Mouse (Mus musculus): ENCODE measurements around the gene Rufy2. TPM values are rescaled to one million over a fixed set of nuclear protein-coding genes. Genes with fewer than 3 reads are reported as not detected.
A peak's percentile ranks its signal among the peaks of the same experiment; 100 is the strongest.

The Rufy2 gene
- total RNA-seq, 2 experiments from 2014 or later = 83.2 to 90.5 TPM

- peak in 1 of 2 experiments; percentile 45 for DNase-seq (ENCODE audit: low spot score in 2 of 2)
- H3K27ac ChIP-seq = peak overlapping the region; percentile 6; the same call in 1 of the 2 replicates
- peak; percentile 82 for TF ChIP-seq CTCF (conservative IDR thresholded peaks at IDR 0.05)
- no peak overlapping the region for H3K4me3 ChIP-seq
These were observed 7.3 kb downstream of the Rufy2 start for GRCm38 (mm10) chr10:62987341-62987740.

- TF ChIP-seq CTCF (conservative IDR thresholded peaks at IDR 0.05) = no peak
- no peak overlapping the region for H3K4me3 ChIP-seq
- H3K27ac ChIP-seq = no peak overlapping the region
- no peak for DNase-seq (ENCODE audit: low spot score in 2 of 2)
These were observed 10.6 kb downstream of the Rufy2 start for GRCm38 (mm10) chr10:62990636-62991035.

GRCm38 (mm10) chr10:62993991-62994390 lies 14.0 kb downstream of the Rufy2 start:
- DNase-seq (ENCODE audit: low spot score in 2 of 2) = no peak
- Histone ChIP-seq H3K27ac (no peak overlapping the region), H3K4me3 (no peak overlapping the region)
- TF ChIP-seq CTCF (conservative IDR thresholded peaks at IDR 0.05) = no peak

- H3K27ac ChIP-seq = no peak overlapping the region
- no peak for TF ChIP-seq CTCF (conservative IDR thresholded peaks at IDR 0.05)
- H3K4me3 ChIP-seq = no peak overlapping the region
- DNase-seq (ENCODE audit: low spot score in 2 of 2) = no peak
These were observed 20.6 kb downstream of the Rufy2 start for GRCm38 (mm10) chr10:63000584-63000983.

- no peak for DNase-seq (ENCODE audit: low spot score in 2 of 2)
- Histone ChIP-seq H3K27ac (no peak overlapping the region), H3K4me3 (no peak overlapping the region)
- TF ChIP-seq CTCF (conservative IDR thresholded peaks at IDR 0.05) = no peak
These were observed 23.2 kb downstream of the Rufy2 start for GRCm38 (mm10) chr10:63003252-63003651.

- TF ChIP-seq CTCF (conservative IDR thresholded peaks at IDR 0.05) = no peak
- DNase-seq (ENCODE audit: low spot score in 2 of 2) = peak; percentile 63
- Histone ChIP-seq H3K27ac (no peak overlapping the region; the same call in 1 of the 2 replicates), H3K4me3 (no peak overlapping the region)
These were observed 24.5 kb downstream of the Rufy2 start for GRCm38 (mm10) chr10:63004556-63004955.

GRCm38 (mm10) chr10:63008193-63008592 lies 28.2 kb downstream of the Rufy2 start:
- no peak overlapping the region for H3K4me3 ChIP-seq
- peak; percentile 29 for TF ChIP-seq CTCF (conservative IDR thresholded peaks at IDR 0.05)
- H3K27ac ChIP-seq = no peak overlapping the region
- DNase-seq (ENCODE audit: low spot score in 2 of 2) = no peak

GRCm38 (mm10) chr10:63010268-63010667 lies 30.2 kb downstream of the Rufy2 start:
- Histone ChIP-seq H3K4me3 (no peak overlapping the region), H3K27ac (no peak overlapping the region)
- no peak for TF ChIP-seq CTCF (conservative IDR thresholded peaks at IDR 0.05)
- no peak for DNase-seq (ENCODE audit: low spot score in 2 of 2)

- no peak overlapping the region for H3K4me3 ChIP-seq
- no peak for TF ChIP-seq CTCF (conservative IDR thresholded peaks at IDR 0.05)
These were observed 31.5 kb downstream of the Rufy2 start for GRCm38 (mm10) chr10:63011556-63011955.

GRCm38 (mm10) chr10:63013476-63013875 lies 33.5 kb downstream of the Rufy2 start:
- no peak for TF ChIP-seq CTCF (conservative IDR thresholded peaks at IDR 0.05)
- no peak overlapping the region for H3K27ac ChIP-seq
- no peak for DNase-seq (ENCODE audit: low spot score in 2 of 2)
- H3K4me3 ChIP-seq = no peak overlapping the region

More at GRCm38 (mm10) chr10:63011556-63011955, 31.5 kb downstream of the Rufy2 start:
- no peak for DNase-seq (ENCODE audit: low spot score in 2 of 2)
- H3K27ac ChIP-seq = no peak overlapping the region; the same call in 1 of the 2 replicates

- Histone ChIP-seq H3K4me3 (no peak overlapping the region), H3K27ac (no peak overlapping the region)
- no peak for DNase-seq (ENCODE audit: low spot score in 2 of 2)
- 0 out of 2 replicates have a peak, but pooled peaks have one; percentile 4 for TF ChIP-seq CTCF (conservative IDR thresholded peaks at IDR 0.05)
These were observed 34.1 kb downstream of the Rufy2 start for GRCm38 (mm10) chr10:63014168-63014567.

- no peak overlapping the region for H3K4me3 ChIP-seq
- DNase-seq (ENCODE audit: low spot score in 2 of 2) = no peak
- no peak for TF ChIP-seq CTCF (conservative IDR thresholded peaks at IDR 0.05)
- H3K27ac ChIP-seq = no peak overlapping the region
These were observed 39.3 kb downstream of the Rufy2 start for GRCm38 (mm10) chr10:63019304-63019703.

- no peak for TF ChIP-seq CTCF (conservative IDR thresholded peaks at IDR 0.05)
- no peak for DNase-seq (ENCODE audit: low spot score in 2 of 2)
- Histone ChIP-seq H3K4me3 (peak overlapping the region; percentile 72), H3K27ac (0 out of 2 replicates have a peak overlapping the region, but pooled peaks have one; percentile 99)
These were observed 41.7 kb downstream of the Rufy2 start for GRCm38 (mm10) chr10:63021702-63022101.

- DNase-seq (ENCODE audit: low spot score in 2 of 2) = no peak
- Histone ChIP-seq H3K27ac (peak overlapping the region; percentile 99), H3K4me3 (peak overlapping the region; percentile 72)
- no peak for TF ChIP-seq CTCF (conservative IDR thresholded peaks at IDR 0.05)
These were observed 42.6 kb downstream of the Rufy2 start for GRCm38 (mm10) chr10:63022541-63023120.
